Mouse (Mus musculus) C2C12 (cell line): ENCODE results near the gene Rab40c. TPM values are rescaled to one million over a fixed set of nuclear protein-coding genes. Genes with fewer than 3 reads are reported as not detected.

Experiments
- H3K27me3 ChIP-seq: one replicate; pipeline ENCODE4 v1.6.1; 2011; ENCODE audit not compliant: control insufficient read depth, insufficient read depth, insufficient read length
- H3K36me3 ChIP-seq: one replicate; pipeline ENCODE4 v1.6.1; 2011; ENCODE audit not compliant: control insufficient read depth, insufficient read depth
- H3K4me3 ChIP-seq: one replicate; pipeline ENCODE4 v1.5.1; 2011; ENCODE audit warnings: mild to moderate bottlenecking, control low read depth; ENCODE audit not compliant: poor library complexity, insufficient read depth, severe bottlenecking
- H3K79me2 ChIP-seq: one replicate; pipeline ENCODE4 v1.6.1; 2011; ENCODE audit not compliant: control insufficient read depth, insufficient read depth
- H3K79me3 ChIP-seq: one replicate; pipeline ENCODE4 v1.6.1; 2011; ENCODE audit warnings: low read depth, control low read depth
- H3ac ChIP-seq: one replicate; pipeline ENCODE3; 2011; ENCODE audit warnings: low read depth; ENCODE audit not compliant: control insufficient read depth, insufficient read length
- CEBPB ChIP-seq: IDR thresholded peaks from one replicate; pipeline ENCODE4 v1.6.1; 2011; ENCODE audit warnings: low read depth, mild to moderate bottlenecking, control low read depth, moderate library complexity
- CTCF ChIP-seq: IDR thresholded peaks from one replicate; pipeline ENCODE4 v1.5.1; 2011; ENCODE audit not compliant: control insufficient read depth, insufficient read depth, insufficient read length
- FOSL1 ChIP-seq: IDR thresholded peaks from one replicate; pipeline ENCODE4 v1.8.0; 2011; ENCODE audit warnings: mild to moderate bottlenecking, low read length; ENCODE audit not compliant: poor library complexity, insufficient read depth, severe bottlenecking
- MAX ChIP-seq: IDR thresholded peaks from one replicate; pipeline ENCODE4 v1.6.1; 2011; ENCODE audit warnings: mild to moderate bottlenecking, control low read depth
- MYOD1 ChIP-seq: IDR thresholded peaks from one replicate; pipeline ENCODE4 v1.6.1; 2011; ENCODE audit warnings: low read depth; ENCODE audit not compliant: control insufficient read depth, insufficient read length
- MYOG ChIP-seq: IDR thresholded peaks from one replicate; pipeline ENCODE4 v1.6.1; 2011; ENCODE audit not compliant: control insufficient read depth, insufficient read length; ENCODE audit errors: extremely low read depth
- USF1 ChIP-seq: IDR thresholded peaks from one replicate; pipeline ENCODE4 v1.6.1; 2011; ENCODE audit warnings: low read depth, mild to moderate bottlenecking, control low read depth, moderate library complexity
- polyA plus RNA-seq: library from polyadenylated mRNA; unstranded; fragments of >200 nt; fragmentation: generic; extraction: Trizol; gene quantifications from one replicate; pipeline ENCODE4 v1.2.1, GENCODE M21; 2012; ENCODE audit warnings: missing spikeins

The Rab40c gene
- polyA plus RNA-seq, 1 experiment = 14.4 TPM

DNA sequence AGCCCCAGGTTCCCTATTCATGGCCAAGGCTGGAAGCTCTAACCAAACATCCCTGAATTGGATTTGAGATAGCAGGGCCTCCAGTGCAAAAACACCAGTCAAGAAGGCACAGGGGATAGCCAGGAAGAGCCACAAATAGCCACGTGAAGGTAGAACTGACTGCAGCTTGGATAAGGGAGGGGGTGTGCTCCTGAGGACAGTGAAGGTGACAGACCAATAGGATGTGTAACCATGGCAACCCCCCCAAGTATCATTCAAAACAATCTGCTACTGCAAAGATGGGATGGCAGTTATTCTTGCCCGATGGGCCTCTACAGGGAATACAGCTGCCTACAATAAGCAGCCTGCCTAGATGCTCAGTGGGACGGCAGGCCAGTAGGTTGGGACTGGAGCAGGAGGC is 82.0 kb downstream of the Rab40c start:
- Histone ChIP-seq H3K4me3 (no peak overlapping the region), H3K79me3 (peaks cover 9% of the 10 kb centered on the region), H3ac (no peak overlapping the region), H3K79me2 (peaks cover 32% of the 10 kb centered on the region), H3K36me3 (peaks cover 40% of the 10 kb centered on the region), H3K27me3 (no peaks in the 10 kb centered on the region)
- no peak for TF ChIP-seq USF1
- TF ChIP-seq CTCF = no peak
- TF ChIP-seq MYOG = no peak
- no peak for TF ChIP-seq MAX
- no peak for TF ChIP-seq FOSL1
- no peak for TF ChIP-seq MYOD1
- TF ChIP-seq CEBPB = no peak

GRCm38 (mm10) chr17:25837076-25837410 is 82.5 kb downstream of the Rab40c start, which contains the start of gene Rhbdl1:
Rhbdl1 (minus strand) TSS chr17:25837295.
- no peak within 1 kb of the TSS for H3ac ChIP-seq
- H3K4me3 ChIP-seq = no peak within 1 kb of the TSS
- peaks cover 39% of the 10 kb centered on the region for H3K36me3 ChIP-seq
- peaks cover 14% of the 10 kb centered on the region for H3K79me3 ChIP-seq
- no peaks in the 10 kb centered on the region for H3K27me3 ChIP-seq
- no peak for TF ChIP-seq CTCF
- no peak for TF ChIP-seq FOSL1
- TF ChIP-seq MYOG = no peak
- TF ChIP-seq USF1 = no peak
- no peak for TF ChIP-seq CEBPB
- TF ChIP-seq MAX = no peak
- no peak for TF ChIP-seq MYOD1
- H3K79me2 ChIP-seq = peaks cover 32% of the 10 kb centered on the region

- H3ac ChIP-seq = no peak overlapping the region
- peaks cover 35% of the 10 kb centered on the region for H3K36me3 ChIP-seq
- TF ChIP-seq MAX = no peak
- TF ChIP-seq CEBPB = no peak
- TF ChIP-seq MYOG = no peak
- TF ChIP-seq USF1 = no peak
- no peak for TF ChIP-seq FOSL1
- TF ChIP-seq CTCF = no peak
- no peak for TF ChIP-seq MYOD1
- H3K27me3 ChIP-seq = no peaks in the 10 kb centered on the region
- H3K79me2 ChIP-seq = peaks cover 35% of the 10 kb centered on the region
- peaks cover 19% of the 10 kb centered on the region for H3K79me3 ChIP-seq
- no peak overlapping the region for H3K4me3 ChIP-seq
Measured at GRCm38 (mm10) chr17:25836397-25837075, 83.0 kb downstream of the Rab40c start.

DNA sequence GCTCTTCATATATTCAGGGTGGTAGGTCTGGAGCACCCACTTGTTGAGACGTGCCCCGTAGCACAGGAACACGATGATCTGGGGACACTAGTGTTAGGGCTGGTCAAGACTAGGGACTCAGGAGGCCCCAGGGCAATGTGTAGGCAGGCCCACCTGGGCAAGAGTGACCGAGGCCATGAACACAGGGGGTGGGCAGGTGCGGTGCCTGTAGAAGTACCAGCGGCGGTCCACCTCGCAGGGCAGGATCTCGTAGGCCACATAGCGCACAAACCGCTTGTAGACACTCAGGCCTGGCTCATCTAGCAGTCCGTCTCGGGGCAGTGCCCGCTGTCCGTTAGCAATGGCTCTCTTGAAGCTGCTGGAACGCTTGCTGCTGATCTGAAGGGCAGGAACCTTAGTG is 83.7 kb downstream of the Rab40c start:
- H3K4me3 ChIP-seq = no peak overlapping the region
- H3K79me2 ChIP-seq = peaks cover 42% of the 10 kb centered on the region
- H3K79me3 ChIP-seq = peaks cover 26% of the 10 kb centered on the region
- H3K36me3 ChIP-seq = peaks cover 35% of the 10 kb centered on the region
- no peak for TF ChIP-seq MYOG
- TF ChIP-seq USF1 = no peak
- TF ChIP-seq MAX = no peak
- no peak for TF ChIP-seq CTCF
- TF ChIP-seq MYOD1 = no peak
- TF ChIP-seq FOSL1 = no peak
- no peak for TF ChIP-seq CEBPB
- no peaks in the 10 kb centered on the region for H3K27me3 ChIP-seq
- no peak overlapping the region for H3ac ChIP-seq

GRCm38 (mm10) chr17:25835301-25835700 is 84.2 kb downstream of the Rab40c start:
- Histone ChIP-seq H3K27me3 (no peaks in the 10 kb centered on the region), H3K79me3 (peaks cover 27% of the 10 kb centered on the region), H3K4me3 (no peak overlapping the region), H3ac (no peak overlapping the region), H3K79me2 (peaks cover 47% of the 10 kb centered on the region), H3K36me3 (peaks cover 35% of the 10 kb centered on the region)
- TF ChIP-seq MYOG (no peak), MYOD1 (no peak)
